Mouse (Mus musculus): ENCODE measurements around the gene Sftpa1.

Gene Sftpa1

GRCm38 (mm10) chr14:41131540-41131939, at the start of gene Sftpa1:
Gene Sftpa1 (plus strand): TSS chr14:41131782.
- DNase-seq (ENCODE audit: extremely low read depth, low read depth) = no peak

- no peak for DNase-seq (ENCODE audit: extremely low read depth, low read depth)
These were observed 49.2 kb upstream of the Sftpa1 start for GRCm38 (mm10) chr14:41082408-41082807.

DNA sequence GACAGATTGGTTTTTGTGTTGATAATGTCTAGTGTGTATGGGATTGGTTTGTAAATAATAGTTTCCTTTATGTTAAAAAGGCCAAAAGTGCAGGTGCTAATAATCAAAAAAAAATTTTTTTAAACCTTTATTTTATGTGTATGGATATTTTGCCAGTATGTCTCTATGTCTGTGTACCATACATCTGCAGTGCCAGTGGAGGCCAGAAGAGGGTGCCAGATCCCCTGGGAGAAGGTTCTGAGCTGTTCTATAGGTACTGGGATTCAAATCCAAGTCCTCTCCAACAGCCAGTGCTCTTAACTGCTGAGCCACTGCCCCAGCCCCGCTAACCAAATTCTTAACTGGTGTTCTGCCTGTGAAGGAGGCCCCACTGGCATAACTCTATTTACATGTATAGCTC, 44.1 kb upstream of the Sftpa1 start:
- DNase-seq (ENCODE audit: extremely low read depth, low read depth) = no peak

DNA sequence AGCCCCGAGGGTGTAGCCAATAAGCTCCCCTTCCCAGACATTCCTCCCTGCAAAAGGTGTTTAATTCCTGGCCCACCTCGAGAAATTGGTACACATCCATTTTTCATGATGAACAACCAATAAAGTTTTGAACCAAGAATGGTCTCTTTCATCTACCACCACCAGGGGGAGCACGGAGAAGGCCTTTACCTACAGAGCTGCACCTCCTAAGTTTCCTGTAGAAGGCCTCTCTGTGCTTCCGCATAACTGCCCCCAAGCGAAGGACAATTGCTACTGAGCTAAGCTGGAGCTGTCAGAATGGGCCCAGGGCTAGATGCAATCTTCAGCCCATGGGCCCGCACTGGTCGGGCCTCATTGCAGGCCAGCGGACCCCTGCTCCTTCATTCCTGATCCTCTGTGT, 40.8 kb upstream of the Sftpa1 start:
- DNase-seq (ENCODE audit: extremely low read depth, low read depth) = no peak

- DNase-seq (ENCODE audit: extremely low read depth, low read depth) = peak; percentile 15
These were observed 37.5 kb upstream of the Sftpa1 start for GRCm38 (mm10) chr14:41094114-41094513.

GRCm38 (mm10) chr14:41096296-41096860, 35.2 kb upstream of the Sftpa1 start:
- DNase-seq (ENCODE audit: extremely low read depth, low read depth) = no peak

- no peak for DNase-seq (ENCODE audit: extremely low read depth, low read depth)
These were observed 32.9 kb upstream of the Sftpa1 start for GRCm38 (mm10) chr14:41098726-41099125.

DNA sequence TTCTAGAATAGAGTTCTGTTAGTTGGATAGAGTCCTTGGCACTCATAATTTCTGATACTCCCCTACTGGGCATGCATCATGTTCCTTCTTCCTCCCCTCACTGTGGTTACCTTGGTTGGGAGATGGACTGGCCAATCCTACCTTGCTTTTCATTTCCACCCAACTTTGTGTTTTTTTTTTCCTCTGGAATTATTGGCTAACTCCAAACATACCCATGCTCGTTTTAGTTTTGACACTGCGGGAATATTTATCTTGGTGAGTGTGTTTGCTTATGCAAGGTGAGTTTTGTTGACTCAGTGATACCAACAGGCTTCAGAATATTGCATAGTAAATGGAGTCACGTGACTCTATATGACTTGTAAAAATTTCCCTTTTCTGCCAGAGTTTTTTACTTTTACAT, 30.9 kb upstream of the Sftpa1 start:
- DNase-seq (ENCODE audit: extremely low read depth, low read depth) = no peak

DNA sequence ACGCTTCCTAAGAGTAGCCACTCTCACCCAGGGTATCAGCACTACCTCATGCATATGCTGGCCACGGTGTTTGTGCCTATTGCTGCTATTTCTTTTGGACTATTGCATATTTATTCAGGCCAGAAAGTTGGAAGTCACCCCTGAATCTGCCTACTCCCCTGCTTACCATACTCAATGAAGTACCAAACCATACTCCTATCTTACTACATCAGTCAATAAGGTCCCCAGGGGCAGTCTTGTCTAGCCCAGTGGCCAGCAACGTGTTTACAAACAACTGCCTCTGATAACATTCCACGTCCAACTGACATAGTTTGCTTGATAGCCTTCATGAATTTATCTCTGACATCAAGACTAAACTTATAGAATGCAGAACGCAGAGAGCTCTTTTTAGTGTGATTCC, 30.3 kb upstream of the Sftpa1 start:
- no peak for DNase-seq (ENCODE audit: extremely low read depth, low read depth)

- no peak for DNase-seq (ENCODE audit: extremely low read depth, low read depth)
These were observed 29.3 kb upstream of the Sftpa1 start for GRCm38 (mm10) chr14:41102269-41102668.

DNA sequence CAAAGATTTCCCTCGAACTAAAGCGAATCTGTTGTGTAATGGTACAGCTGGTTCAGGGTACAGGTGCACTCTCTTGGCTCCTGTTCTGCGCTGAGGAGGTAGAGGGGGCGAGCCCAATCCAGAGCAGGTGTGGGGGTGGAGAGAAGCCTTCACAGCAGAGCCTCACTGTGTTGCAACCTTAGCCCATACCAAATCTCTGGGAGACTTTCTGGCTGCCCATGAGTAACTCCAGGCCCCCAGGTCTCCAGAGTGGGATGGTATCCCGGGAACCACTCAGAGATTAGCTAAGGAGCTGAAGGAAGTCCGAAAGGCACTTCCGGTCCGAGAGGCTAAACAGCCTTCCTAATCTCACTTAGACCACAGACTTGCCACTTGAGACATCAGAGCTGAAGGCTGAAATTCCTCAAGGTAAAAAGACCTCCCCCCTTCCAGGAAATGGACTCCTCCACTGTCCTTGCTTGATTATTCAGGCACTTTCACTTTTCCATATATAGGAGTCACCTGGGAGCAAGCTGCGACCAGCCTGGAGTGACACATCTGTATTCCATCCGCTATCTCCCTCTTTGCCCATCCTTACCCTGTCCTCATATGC, 26.6 kb upstream of the Sftpa1 start, which contains the start of gene Mat1a:
Gene Mat1a, plus strand, starts transcription at position 183 of the 592 bp plus-strand sequence.
- DNase-seq (ENCODE audit: extremely low read depth, low read depth) = no peak

GRCm38 (mm10) chr14:41111031-41111668, 20.4 kb upstream of the Sftpa1 start:
- DNase-seq (ENCODE audit: extremely low read depth, low read depth) = no peak

- no peak for DNase-seq (ENCODE audit: extremely low read depth, low read depth)
These were observed 18.6 kb upstream of the Sftpa1 start for GRCm38 (mm10) chr14:41112944-41113343.

DNA sequence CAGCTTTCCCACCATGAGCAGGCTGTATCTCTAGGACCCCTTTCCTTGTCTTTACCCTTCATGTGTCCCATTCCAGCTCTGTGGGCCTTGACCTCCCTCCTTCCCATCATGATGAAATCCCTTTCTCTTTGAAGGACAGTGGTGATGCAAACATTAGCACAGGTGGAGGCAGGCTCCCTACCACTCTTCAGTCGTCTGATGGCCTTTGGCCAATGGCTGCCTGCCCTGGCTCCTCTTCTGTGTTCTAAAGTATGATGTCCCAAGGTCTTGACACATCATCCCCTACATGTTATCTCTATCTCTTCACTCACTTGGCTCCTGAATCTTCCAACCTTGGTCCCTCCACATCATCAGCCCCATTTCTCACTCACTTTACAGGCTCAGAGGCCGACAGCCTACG, 15.3 kb upstream of the Sftpa1 start:
- DNase-seq (ENCODE audit: extremely low read depth, low read depth) = no peak

DNA sequence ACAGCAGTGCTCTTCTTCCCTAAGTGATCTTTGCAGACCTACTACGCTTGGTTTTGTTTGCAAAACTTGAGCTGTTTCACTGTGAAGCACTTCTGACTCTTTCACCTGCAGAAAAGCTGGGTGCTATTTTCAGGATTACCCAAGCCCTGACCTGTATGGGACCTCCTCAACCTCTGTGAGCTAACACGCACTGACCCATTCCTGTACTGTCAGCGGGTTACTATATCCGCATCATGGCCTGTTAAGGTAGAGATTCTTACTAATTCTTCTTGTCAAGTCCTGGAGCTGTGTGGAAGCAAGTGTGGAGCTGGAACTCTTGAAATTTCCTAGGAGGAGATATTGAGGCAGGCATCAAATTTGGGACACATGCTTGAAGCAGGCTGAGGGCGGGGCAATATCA, 6.9 kb upstream of the Sftpa1 start:
- DNase-seq (ENCODE audit: extremely low read depth, low read depth) = no peak

DNA sequence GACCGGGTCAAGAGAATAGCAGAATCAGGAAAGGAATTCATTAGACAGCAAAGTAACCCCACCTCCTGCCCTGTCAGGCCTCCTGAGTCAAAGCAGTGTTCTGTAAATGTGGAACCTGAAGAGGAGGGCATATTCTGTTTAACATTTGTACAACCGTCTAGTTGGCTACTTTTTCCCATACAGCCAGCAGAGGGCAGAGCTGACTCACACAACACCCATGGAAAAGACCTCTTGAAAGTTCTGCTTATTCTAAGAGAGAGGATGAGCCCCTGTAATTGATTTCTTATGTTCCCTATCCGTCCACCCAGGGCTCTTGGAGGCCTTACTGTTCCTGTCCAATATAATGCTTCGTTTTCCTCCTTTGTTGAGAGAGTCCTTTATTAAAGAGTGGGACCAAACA, 3.6 kb upstream of the Sftpa1 start:
- no peak for DNase-seq (ENCODE audit: extremely low read depth, low read depth)

DNA sequence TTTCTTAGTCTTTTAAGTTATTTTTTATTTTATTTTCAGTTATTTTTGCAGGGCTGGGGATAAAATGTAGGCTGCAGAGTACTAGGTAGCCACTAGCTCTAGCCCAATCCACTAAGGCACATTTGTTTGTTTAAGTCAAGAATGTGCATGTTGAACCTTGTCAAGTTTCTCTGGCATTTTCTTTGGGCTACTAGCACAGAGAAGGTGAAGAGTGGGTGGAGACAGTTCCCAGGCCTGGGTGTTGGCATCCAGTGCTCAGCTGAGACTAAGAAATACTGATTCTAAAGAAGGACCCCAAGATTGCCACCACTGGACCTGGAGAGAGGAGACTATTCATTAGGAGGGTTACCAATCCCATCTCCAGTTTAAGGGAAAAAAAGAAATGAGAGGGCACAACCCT, 5.4 kb downstream of the Sftpa1 start:
- no peak for DNase-seq (ENCODE audit: extremely low read depth, low read depth)

DNA sequence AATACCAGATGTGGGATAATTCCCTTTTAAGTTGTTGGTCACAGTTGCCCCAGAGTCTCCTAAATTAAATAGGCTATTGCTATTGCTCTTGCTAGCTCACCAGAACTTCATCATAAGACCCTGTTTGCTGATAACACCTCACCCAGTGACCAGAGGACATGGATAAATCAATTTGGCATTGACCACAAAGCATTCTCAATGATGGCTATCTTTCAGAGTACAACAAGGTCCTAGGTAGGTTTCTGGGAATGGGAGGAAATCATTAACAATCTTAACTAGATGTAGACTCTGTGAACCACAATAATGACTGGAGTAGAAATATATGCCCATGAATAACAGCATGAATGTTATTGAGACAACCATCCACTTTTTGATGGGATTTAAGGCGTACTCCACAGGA, 9.1 kb downstream of the Sftpa1 start:
- no peak for DNase-seq (ENCODE audit: extremely low read depth, low read depth)

DNA sequence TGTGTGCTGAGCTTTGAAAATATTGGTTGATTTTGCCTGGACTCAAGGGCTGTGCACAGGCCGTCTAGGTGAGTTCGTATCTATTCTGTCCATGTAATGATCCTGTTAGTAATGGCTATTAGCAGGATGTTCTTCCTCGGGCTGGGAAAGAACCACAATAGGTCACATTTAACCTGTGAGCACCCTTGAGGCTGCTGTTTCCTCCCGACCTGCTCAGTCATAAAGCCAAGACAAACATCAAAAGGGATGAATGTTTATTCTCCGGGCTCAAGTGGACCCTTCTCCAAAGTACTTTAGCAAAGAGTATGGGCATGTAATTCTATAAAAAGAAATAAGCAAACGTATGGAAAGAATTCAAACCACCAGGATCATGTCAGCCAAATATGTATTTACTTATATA, 14.5 kb downstream of the Sftpa1 start:
- no peak for DNase-seq (ENCODE audit: extremely low read depth, low read depth)

- no peak for DNase-seq (ENCODE audit: extremely low read depth, low read depth)
These were observed 15.3 kb downstream of the Sftpa1 start for GRCm38 (mm10) chr14:41146922-41147321.

DNA sequence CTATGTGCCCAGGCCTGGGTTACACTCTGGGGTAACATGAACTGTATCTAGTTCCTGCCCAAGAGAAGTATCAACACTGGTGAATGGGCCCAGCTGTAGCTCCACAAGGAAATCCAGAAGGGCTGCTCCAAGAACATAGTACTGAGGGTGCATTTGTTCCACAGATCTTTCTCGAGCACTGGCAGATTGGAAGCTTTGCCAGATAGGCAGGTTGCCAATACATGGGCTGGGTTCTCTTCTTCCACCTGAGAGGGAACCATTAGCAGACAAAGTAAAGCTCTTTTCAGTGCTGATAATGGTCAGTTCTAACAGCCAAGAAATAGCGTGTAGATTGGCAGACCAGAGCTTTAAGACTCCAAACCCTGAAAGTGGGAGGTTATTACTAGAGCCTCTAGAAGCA, 15.8 kb downstream of the Sftpa1 start:
- DNase-seq (ENCODE audit: extremely low read depth, low read depth) = no peak

DNA sequence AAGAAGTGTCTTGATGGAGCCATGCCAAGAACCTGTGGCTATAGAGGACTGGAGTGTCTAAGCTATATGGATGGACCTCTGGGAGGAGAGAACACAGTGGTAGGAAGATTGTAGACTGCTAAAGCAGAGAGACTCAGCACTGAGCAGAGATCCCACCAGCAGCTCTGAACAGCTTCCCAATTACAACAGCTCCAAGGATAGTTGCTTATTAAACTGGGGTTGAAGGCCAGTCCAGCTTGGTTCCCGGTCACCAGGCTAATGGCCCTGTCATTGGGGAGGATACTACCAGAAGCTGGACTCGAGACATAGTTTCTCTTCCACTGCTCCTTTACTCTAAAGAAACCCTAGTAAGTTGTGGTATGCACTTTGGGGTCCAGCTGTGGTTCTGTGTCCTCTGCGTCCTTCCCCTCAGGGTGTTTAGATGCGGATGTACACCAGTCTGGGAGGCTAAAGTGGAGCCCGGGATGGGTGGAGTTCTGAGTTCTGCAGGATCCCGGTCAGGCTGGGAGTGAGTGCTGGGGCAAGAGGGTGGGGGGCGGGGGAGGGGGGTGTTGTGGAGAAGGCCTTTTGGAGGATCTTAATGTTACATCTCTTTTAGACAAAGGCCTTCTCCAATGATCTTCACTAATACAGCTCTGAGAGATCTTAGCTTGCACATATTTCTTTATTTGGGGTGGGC, 19.8 kb downstream of the Sftpa1 start, which contains the start of gene Mbl1:
Gene Mbl1, plus strand, starts transcription at position 239 of the 679 bp plus-strand sequence.
- DNase-seq (ENCODE audit: extremely low read depth, low read depth) = no peak
